Mouse (Mus musculus): ENCODE results near the gene Wdfy2. TPM values are rescaled to one million over a fixed set of nuclear protein-coding genes. Genes with fewer than 3 reads are reported as not detected.
A peak's percentile ranks its signal among the peaks of the same experiment; 100 is the strongest.

The Wdfy2 gene
- polyA plus RNA-seq, 3 experiments from 2014 or later: 5.0 to 6.7 (median 5.2) TPM

DNA sequence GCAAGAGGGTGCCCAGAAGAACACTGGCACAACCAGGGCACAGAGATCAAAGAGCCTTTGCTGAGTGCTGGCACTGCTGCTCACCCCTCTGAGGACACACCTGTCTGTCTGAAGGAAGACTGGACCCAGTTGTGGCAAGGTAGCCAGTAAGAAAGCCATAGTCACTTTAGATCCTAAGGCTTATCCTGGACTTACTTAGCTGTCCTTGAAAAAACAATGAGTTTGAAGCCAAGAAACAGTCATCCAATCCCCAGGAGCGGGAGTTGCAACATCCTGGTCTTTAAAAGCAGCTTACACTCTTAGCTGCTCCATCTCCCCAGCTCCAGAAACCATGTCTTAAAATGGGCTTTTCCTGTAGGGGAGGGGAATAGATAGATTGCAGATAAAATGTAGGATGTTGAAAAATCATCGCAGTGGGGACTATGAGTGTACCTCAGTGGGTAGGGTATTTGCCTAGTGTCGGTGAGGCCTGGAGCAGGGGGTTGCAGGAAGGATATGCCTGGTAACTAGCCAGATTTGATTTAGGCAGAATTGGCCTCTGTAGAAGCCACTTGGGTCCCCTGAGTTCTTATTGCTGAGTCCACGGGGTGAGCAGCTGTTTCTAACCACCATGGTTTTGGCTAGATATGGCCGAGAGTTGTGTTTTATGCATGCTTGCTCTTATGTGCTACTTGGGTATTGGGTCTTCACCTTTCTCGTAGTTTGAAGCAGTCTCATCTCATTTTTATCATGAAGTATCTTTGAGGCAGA is 99.3 kb downstream of the Wdfy2 start:
- ATAC-seq: no peak

DNA sequence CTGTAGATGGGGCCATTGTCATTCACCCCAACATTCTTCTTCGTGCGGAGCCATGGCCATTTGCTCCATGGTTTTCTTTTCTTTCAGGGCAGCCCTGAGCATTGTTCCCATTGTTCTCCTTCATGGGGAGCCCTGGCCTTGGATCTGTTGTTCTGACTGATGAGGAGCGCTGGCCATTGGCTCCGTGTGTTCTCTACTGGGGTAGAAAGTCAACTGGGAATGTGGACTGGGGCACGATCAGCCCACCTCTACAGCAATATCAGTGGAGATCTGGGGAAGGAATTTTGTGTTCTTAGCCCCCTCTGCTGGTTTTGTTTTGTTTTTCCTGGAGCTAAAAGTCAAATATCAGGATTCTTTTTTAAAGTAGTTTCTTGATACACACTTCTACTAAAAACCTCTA is 100.2 kb downstream of the Wdfy2 start:
- ATAC-seq: no peak

DNA sequence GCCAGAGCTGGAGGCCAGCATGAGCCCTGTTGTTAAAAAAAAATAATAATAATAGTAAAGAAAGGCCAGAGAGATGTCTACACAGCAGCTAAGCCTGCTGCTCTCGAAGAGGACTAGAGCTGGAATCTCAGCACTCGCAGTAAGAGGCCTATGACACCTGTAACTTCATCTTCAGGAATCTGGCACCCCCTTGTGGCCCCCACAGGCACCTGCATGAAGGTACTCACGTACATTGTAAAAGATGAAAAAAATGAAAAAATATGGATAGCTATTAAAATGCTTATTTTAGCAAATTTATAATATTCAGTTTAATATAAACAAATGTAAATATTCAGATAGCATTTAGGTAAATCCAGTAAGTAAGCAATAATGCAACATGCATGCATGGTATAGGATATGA is 102.0 kb downstream of the Wdfy2 start:
- no peak for ATAC-seq

DNA sequence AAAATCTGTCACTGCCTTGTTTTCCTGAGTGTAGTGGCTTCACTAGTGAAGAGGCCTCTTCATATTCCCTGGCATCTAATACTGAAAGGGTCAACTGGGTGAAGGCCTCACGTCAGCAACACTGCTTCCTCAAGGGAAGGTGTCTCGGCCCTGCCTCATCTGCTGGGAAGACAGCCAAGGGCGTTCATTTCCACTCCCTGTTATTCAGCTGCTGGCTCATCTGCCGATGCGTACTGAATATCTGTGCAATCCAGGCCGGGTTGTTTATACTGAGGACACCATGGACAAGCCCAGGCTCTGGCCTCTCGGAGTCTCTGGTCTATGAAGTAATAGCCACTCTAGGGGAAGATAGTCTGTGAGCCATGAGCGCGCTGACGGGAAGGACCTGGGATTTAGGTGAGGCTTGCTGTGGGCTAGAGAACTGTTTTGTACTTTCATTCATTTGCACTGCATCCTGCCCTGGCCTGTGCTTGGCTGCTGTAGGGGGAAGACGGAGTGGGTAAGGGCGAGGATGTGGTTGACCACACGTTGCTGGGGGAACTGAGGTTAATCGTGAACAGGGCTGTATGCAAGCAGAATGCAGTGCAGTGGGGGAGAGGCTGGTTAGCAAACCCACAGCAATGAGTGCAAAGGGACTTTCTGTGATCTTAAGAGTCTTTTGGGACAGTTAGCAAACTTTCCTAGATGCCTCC is 103.1 kb downstream of the Wdfy2 start:
- ATAC-seq: peak; percentile 100

DNA sequence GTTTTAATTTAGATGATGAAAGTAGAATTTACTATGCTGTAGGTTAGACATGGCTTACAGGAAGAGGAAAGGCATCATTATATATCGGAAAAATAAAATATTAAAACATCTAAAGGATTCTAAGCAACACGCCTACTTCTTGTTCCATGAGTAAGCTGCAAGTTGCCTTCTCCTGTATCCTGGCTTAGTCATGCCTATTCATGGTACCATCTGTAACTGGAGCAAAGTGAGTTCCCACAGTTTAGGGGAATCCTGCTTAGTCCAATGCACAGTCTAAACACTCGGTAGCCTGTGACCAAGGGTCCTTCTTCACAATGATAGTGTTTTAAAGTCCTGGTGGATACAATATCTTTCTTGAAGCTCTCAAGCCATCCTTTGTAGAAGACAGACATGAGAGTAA is 109.3 kb downstream of the Wdfy2 start:
- ATAC-seq: no peak

DNA sequence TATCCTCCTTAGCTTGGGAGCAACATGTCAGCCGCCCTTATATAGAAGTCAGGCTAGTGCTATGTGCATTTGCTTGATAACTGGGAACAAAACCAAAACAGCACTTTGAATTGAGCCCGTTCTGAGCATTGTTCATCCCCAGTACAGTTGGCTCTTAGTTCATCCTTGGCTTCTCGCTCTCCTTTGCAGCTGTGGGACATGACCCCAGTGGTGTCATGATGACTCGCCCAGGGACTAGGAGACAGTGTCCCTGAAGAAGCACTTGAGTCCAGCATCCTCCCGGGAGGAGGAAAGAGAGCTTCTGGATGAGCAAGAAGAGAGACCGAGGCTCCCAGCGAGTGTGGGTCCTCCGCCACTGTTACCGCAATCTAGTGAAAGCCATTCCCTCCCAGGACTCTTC is 118.6 kb downstream of the Wdfy2 start:
- ATAC-seq: no peak

DNA sequence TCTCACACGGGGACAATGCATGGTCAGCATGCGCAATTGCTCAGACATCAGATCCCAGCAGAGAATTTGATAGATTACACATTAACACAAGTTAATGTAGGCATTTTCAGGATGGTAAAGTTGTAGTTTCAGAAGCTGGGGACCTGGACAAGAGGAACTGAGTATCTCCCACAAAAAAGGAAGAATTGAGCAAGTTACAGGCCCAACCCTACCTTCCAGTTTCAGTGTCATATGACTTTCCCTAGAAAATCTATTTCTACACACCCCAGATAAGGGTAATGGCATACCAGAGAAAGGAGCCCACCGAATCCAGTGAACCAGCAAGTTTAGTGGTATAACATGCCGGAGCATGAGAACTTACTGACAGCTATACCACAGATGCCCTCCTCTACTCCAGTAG is 126.2 kb downstream of the Wdfy2 start:
- no peak for ATAC-seq

DNA sequence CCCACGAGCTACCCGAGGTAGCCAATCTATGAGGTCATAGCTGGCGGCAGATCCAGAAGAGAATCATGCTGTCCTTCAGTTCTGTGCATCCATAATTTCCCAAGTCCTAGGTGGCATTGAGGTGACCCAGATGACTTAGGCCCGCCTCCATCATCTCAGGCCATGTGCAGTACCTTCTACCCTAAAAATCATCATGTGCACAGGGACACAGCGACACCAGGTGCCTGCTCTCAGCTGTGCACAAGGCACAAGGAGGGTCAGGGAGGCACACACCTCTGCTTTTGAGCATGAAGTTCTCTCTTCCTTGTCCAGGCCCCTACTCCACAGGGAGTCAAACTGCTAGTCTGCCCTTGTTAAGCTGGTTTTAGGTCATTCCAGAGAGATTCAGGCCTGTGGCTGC is 127.9 kb downstream of the Wdfy2 start:
- ATAC-seq: no peak

DNA sequence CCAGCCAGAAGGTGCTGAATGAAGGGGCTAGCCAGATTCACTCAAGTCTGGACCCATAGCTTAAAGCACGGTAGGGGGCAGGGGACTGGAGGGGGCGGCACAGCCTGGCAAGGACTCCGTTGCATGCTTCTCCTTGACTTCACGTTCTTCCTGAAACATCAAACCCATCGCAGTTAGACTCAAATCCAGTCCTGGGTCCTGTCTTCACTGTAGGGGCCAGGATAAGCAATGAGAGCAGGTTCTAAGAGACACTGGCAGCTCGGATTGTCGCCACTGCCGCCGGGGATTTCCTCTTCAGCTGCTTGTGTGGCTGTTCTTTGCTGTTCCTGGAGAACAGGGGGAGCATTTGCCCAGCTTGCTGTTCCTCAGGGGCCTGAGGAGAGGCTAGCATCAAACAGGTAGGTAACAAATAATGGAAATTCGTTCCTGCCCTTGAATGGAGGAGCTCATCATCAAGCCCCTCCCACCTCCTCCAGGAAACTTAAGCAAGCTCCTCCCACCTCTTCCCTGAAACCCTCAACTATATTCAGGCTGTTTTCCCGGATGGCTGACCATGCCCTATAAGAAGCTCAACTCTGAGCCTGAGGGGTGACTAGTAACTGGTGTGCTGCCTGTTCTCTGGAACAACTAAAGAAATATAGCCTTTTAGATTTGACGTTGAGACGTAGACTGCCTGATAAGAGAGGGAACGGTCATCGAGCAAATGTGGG is 128.5 kb downstream of the Wdfy2 start:
- ATAC-seq: no peak

DNA sequence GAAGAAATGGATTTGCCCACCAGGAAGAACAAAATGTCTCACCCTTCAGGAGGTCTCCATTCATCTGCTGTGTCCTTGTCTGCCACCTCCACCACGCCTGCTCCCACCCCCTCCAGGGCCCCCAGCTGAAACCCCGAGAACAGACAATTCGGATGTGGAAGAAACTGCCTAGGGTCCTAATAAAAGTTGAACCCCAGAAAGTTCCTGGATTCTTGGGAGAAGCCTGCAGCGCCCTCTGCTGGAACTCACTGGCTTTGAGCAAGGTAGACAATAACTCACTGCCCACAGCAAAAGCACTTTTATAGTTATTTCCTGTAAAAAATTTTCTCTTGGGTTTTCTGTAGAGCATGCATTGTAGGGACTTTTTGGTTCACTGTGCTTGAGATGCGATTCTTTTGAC is 137.6 kb downstream of the Wdfy2 start:
- ATAC-seq: no peak

DNA sequence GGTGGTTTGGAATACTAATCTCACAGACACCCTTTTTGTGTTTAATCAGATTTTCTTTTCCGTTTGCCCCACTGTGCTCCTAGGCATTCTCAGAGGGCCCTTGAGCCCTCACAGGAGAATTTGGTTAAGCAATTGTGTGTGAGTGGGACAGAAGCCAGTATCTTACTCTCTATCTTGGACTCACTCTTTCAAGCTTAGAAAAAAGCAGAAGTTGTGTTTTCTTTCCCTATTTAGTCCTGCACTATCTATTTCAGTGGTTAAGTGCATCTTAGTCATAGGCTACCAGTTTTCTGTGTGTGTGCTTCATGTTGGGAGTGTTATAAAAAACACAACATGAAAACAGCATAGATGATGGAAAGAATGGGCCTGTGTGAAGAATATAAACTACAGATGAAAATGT is 142.3 kb downstream of the Wdfy2 start:
- ATAC-seq: no peak

DNA sequence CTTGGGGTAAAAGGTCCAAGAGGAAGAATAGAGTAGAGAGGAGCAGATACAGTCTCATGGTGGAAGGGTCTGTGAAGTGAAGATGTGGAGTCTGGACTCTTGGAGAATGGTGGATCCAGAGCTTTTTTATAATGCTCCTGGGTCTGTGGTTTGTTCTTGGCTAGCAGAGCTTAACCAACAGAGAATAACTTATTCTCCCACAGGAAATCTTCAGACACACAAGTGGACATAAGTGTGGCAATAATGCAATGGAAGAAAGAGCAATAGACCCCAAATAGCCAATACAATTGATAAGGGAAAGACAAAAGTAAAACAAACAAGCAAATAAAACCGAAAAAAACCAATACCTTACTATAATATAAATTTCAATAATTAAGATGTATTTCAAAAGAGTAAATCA is 146.9 kb downstream of the Wdfy2 start, which contains the start of gene Defb48:
Defb48 (minus strand) TSS at position 101 of the 400 bp plus-strand sequence.
- ATAC-seq: no peak

DNA sequence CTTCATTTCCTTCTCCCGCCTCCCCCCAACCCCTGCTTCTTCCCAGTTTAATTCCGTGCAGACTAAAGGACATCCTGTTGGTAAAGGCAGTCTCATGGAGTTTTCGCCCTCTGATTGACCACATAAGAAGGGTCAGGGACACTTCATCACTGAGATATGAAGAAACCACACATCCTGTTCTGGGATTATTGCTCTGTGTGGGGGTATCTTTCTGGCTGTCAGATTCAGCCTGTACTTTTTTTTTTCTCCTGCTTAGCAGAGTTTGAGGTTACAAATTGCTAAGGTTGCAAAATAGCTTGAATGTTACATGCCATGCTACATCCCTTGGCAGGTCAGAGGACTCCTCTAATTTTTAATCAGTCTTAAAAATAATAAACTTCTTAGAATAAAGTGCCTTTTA is 153.8 kb downstream of the Wdfy2 start:
- ATAC-seq: no peak

DNA sequence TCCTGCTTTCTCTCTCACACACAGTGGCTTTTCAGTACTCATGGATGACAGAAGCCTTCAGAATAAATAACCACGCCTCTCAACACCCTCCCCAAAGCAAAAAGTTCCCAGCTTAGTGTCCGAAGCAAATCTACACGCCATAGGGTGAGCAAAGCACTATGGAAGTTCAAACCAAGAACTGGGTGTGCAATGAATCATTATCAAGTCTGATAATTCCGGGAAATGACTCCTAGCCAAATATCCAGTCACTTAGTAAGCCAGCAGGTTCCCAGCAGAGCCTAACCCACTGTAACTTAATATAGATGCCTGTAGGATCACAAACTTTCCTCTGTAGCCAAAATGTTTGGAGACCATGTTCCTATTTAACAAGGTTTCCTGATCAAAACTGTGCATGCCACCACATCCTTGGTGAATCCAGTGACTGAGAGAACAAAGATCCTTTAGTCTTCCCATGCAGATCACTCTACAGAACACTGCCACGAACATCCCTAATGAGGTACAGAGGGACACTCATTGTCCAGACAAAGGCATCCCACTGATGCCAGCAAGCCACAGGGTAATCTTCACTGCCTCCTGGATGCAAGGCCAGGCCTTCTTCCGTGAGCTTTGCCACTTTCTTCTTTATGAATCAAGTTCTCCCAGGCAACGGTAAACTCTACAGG is 154.5 kb downstream of the Wdfy2 start:
- ATAC-seq: no peak

DNA sequence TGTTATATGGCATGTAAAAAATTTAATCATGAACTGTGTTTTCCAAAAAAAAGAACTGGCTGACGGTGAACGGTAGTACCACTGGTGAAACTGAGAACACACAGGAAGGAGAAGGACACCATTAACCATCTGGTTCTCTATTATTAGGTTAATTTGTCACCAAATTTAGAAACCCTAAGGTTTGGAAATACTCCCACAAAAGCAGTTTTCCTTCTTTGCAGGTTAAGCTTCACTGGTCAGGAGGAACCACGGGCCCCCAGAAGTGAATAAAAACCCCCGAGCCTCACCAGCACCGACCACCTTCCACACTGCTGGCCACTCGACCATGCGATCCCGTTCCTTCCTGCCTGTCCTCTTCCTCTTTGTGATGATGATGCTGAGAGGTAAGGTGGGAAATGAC is 160.3 kb downstream of the Wdfy2 start, which contains the start of gene Defb47:
Defb47 (plus strand) TSS at position 301 of the 400 bp plus-strand sequence.
- no peak for ATAC-seq

DNA sequence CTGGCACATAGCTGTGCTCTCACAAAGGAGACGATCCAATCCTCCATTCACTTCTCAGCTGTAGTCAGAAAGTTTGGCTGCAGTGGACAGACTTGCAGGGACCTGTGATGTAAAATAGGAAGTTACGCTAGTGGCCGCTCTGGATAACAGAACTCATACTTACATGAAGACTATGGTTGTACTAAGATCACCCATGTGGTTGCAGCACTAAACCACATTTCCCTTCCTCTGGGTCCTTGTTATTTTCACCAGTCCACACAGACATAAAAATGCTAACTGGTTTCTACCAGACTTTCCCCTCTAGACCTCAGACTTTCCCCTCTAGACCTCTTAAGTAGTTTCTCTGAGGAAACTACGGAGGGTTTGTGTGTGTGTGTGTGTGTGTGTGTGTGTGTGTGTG is 161.5 kb downstream of the Wdfy2 start:
- ATAC-seq: no peak

DNA sequence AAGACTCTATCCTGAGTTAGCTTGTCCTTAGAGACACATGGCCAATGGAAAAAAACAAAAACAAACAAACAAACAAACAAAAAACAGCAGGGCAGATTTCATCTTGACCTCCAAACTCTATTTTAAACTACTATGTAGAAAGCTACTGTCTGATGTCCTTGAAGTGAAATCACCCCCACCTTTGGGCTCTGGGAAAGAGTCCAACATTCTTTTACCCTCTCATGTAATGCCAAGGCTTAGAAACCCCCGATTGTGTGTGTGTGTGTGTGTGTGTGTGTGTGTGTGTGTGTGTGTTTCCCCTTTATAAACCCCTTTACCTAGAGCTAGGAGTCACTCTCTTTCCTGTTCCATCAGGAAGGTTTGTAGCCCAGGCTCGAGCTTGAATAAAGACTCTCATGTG is 165.1 kb downstream of the Wdfy2 start:
- ATAC-seq: no peak

Other genes starting within 250 kb of the Wdfy2 start
- gene Serpine3, start 174.0 kb upstream of the Wdfy2 start, polyA plus RNA-seq (2017; shearing (Covaris generic)): not detected
- gene Ints6, start 76.5 kb upstream of the Wdfy2 start, polyA plus RNA-seq (2017; shearing (Covaris generic)): 10 to 100 TPM; 14.9 to 28.1 (median 26.3) TPM
- gene Defb48, start 146.8 kb downstream of the Wdfy2 start, polyA plus RNA-seq (2017; shearing (Covaris generic)): not detected
- gene Defb47, start 160.4 kb downstream of the Wdfy2 start, polyA plus RNA-seq (2017; shearing (Covaris generic)): not detected
- gene Defb43, start 174.1 kb downstream of the Wdfy2 start, polyA plus RNA-seq (2017; shearing (Covaris generic)): not detected
- under 1 TPM in 1 of 3 experiments, not detected in 2; 0.46 TPM for gene Defb42, start 209.3 kb downstream of the Wdfy2 start, polyA plus RNA-seq (2017; shearing (Covaris generic))
- gene Defb30, start 212.3 kb downstream of the Wdfy2 start, polyA plus RNA-seq (2017; shearing (Covaris generic)): not detected

Data from inflammation-experienced regulatory T-cells, adult 6 months (primary cell).